Mouse (Mus musculus) liver, embryonic 15.5 days (tissue): ENCODE data around the gene Atg9a. TPM values are rescaled to one million over a fixed set of nuclear protein-coding genes. Genes with fewer than 3 reads are reported as not detected.

Experiments used
- ATAC-seq: fragments of 200-750 bp; cut with Nextera tagmentation; 2 replicates; pipeline ENCODE4 v1.8.0; 2017; ENCODE audit warnings: moderate number of reproducible peaks, mild to moderate bottlenecking, moderate library complexity; ENCODE audit not compliant: insufficient read depth
- H3K27ac ChIP-seq: fragments of 300-500 bp; sonication (generic); replicated peaks from 2 replicates; pipeline ENCODE4 v1.5.1; 2015; ENCODE audit warnings: mild to moderate bottlenecking, inconsistent platforms
- H3K27me3 ChIP-seq: fragments of 300-500 bp; sonication (generic); 2 replicates; pipeline ENCODE4 v1.6.1; 2015; ENCODE audit warnings: mild to moderate bottlenecking, inconsistent platforms
- H3K36me3 ChIP-seq: fragments of 300-500 bp; sonication (generic); replicated peaks from 2 replicates; pipeline ENCODE4 v1.6.1; 2015; ENCODE audit warnings: moderate library complexity, mild to moderate bottlenecking, inconsistent platforms
- H3K4me1 ChIP-seq: fragments of 300-500 bp; sonication (generic); replicated peaks from 2 replicates; pipeline ENCODE4 v1.6.1; 2015; ENCODE audit warnings: inconsistent platforms
- H3K4me2 ChIP-seq: fragments of 300-500 bp; sonication (generic); 2 replicates; pipeline ENCODE4 v1.6.1; 2015; ENCODE audit warnings: moderate library complexity, mild to moderate bottlenecking, inconsistent platforms
- H3K4me3 ChIP-seq: fragments of 300-500 bp; sonication (generic); replicated peaks from 2 replicates; pipeline ENCODE4 v1.5.1; 2015; ENCODE audit warnings: mild to moderate bottlenecking, inconsistent platforms
- H3K9ac ChIP-seq: fragments of 300-500 bp; sonication (generic); 2 replicates; pipeline ENCODE4 v1.6.1; 2015; ENCODE audit warnings: moderate library complexity, mild to moderate bottlenecking, inconsistent platforms
- H3K9me3 ChIP-seq: fragments of 300-500 bp; sonication (generic); replicated peaks from 2 replicates; pipeline ENCODE4 v1.6.1; 2016; ENCODE audit warnings: inconsistent platforms
- WGBS: fragments of 180-500 bp; shearing (Covaris S2); methylation state at CpG from one replicate; pipeline ENCODE4 v1.1.7; 2015; ENCODE audit warnings: mixed read lengths; ENCODE audit not compliant: insufficient replicate concordance; 5-methylcytosine and 5-hydroxymethylcytosine counted together
- polyA plus RNA-seq: library from polyadenylated mRNA; unstranded; fragments of >200 nt; fragmentation: Nextera tagmentation; extraction: Ambion mirVana; gene quantifications from 2 replicates; pipeline ENCODE4 v1.2.1, GENCODE M21; 2015

Atg9a gene
- polyA plus RNA-seq, 1 experiment from 2014 or later: 24.1 TPM

DNA sequence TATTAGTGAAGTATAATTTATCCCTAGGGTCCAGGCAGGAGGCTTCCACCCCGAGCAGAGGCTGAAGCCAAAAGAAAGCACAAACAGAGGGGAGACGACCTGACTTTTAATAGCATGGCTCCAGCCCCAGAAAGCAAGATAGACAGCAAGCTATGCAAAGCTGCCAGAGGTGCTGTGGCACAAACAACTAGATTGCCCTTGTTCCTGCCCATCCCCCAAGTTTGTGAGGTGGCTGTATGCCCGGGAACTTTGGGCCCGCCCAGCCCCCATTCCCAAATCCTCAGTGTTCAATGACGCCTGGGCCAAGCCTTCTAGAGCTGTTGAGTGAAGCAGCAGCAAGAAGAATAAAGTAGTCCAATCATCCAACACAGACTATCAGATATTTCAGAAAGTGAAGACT lies 22.9 kb upstream of the Atg9a start:
- 44% methylated on average over 5 of the region's 5 CpGs for WGBS
- Histone ChIP-seq H3K9me3 (no peaks in the 10 kb centered on the region), H3K4me3 (peak overlapping the region; percentile 80), H3K4me1 (peaks cover 81% of the 10 kb centered on the region), H3K27me3 (peaks cover 7% of the 10 kb centered on the region), H3K4me2 (peak overlapping the region; percentile 99), H3K27ac (peak overlapping the region; percentile 95), H3K9ac (peak overlapping the region; percentile 93; the same call in 1 of the 2 replicates), H3K36me3 (peaks cover 56% of the 10 kb centered on the region)
- no peak for ATAC-seq

DNA sequence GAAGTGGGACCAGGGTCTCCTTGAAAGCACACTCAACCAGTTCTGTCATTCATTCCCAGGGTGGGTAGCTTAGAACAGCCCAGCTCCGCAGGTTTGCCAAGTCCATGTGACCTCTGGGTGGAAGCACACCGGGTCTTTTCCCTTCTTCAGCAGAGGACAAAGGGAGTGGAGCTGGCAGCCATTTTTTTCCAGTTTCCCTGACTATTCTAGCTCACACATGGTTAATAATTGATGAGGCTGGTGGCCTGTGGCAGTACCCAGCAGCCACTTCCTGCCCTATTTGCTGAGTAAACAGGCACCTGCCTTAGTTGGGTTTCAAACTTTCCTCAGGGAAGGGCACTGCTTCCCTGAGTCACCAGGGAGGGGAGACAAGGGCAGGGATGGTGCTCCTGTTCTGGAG lies 22.4 kb upstream of the Atg9a start:
- Histone ChIP-seq H3K27ac (peak overlapping the region; percentile 95), H3K36me3 (peaks cover 56% of the 10 kb centered on the region), H3K4me3 (peak overlapping the region; percentile 80), H3K4me2 (peak overlapping the region; percentile 99), H3K9me3 (no peaks in the 10 kb centered on the region), H3K9ac (peak overlapping the region; percentile 93; the same call in 1 of the 2 replicates), H3K4me1 (peaks cover 81% of the 10 kb centered on the region), H3K27me3 (peaks cover 2% of the 10 kb centered on the region)
- ATAC-seq: no peak
- 55% methylated on average over 2 of the region's 2 CpGs for WGBS

DNA sequence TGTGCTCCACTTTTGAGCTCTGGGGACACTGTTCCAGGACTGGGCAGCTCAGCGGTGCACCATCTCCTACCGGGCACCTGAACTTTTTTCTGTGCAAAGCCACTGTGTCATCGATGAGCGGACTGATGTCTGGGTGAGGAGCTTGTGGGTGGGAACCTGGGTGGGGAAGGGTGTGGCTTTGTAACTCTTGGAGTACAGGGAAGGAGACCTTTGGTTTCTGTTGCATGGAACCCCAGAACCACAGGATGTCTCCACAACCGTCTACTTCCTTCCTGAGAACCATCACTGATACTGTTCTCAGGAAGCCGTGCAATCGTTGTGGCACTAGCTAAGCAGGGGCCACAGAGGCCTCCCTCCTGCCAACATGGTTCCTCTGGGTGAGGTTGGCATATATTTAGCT lies 21.1 kb upstream of the Atg9a start:
- no peak for ATAC-seq
- Histone ChIP-seq H3K4me1 (peaks cover 93% of the 10 kb centered on the region), H3K4me2 (peak overlapping the region; percentile 99), H3K27me3 (no peaks in the 10 kb centered on the region), H3K27ac (peak overlapping the region; percentile 95), H3K9ac (peak overlapping the region; percentile 43), H3K4me3 (peak overlapping the region; percentile 77), H3K36me3 (peaks cover 56% of the 10 kb centered on the region), H3K9me3 (no peaks in the 10 kb centered on the region)
- 6% methylated on average over 7 of the region's 7 CpGs for WGBS

DNA sequence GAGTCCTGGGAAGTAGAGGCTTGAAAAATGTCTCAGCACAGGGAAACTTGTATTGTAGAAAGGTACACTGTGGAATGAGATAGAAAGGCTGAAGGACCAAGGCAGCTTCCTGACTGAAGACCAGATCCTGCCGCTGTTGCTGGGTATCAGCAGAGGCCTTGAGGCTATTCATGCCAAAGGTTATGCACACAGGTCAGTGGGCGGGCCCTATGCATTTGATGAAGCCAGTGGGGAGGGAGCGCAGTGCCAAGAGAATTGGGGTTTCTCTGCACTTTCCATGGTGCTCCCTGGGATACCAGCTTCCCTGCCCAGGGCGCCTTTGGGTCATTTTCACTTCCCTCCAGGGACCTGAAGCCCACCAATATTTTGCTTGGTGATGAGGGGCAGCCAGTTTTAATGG lies 20.5 kb upstream of the Atg9a start:
- Histone ChIP-seq H3K27ac (peak overlapping the region; percentile 95), H3K9me3 (no peaks in the 10 kb centered on the region), H3K27me3 (no peaks in the 10 kb centered on the region), H3K4me1 (peaks cover 90% of the 10 kb centered on the region), H3K36me3 (peaks cover 56% of the 10 kb centered on the region), H3K9ac (peak overlapping the region; percentile 43), H3K4me3 (peak overlapping the region; percentile 77), H3K4me2 (peak overlapping the region; percentile 99)
- ATAC-seq: no peak
- 68% methylated on average over 4 of the region's 4 CpGs for WGBS

DNA sequence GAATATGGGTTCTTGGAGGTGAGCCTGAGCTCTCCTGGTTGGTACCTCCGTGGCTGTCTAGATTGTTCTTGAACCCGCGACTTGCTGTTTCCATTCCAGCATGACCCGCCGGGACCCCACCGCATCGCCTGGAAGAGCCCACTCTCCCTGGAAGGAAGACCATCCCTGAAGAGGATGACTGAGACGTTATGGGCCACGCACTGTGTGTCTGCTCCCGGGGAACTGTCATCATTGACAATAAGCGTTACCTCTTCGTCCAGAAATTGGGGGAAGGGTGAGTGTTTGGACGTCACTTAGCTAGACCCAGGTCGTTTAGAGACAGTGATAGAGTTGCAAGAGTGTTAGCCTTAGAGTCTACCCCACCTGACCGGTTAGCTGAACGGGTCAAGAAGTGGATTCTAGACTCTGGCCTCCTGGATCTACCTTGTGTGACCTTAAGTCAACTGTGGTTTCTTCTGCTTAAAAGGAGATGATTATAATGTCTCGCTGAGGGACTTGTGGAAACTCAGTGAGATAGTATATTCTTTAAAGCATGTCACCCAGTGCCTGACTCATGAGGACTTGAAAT lies 19.2 kb upstream of the Atg9a start:
- Histone ChIP-seq H3K4me2 (peak overlapping the region; percentile 99), H3K9me3 (no peaks in the 10 kb centered on the region), H3K9ac (peak overlapping the region; percentile 83), H3K27me3 (no peaks in the 10 kb centered on the region), H3K36me3 (peaks cover 46% of the 10 kb centered on the region), H3K4me1 (peaks cover 80% of the 10 kb centered on the region), H3K27ac (peak overlapping the region; percentile 95), H3K4me3 (peak overlapping the region; percentile 77)
- ATAC-seq: no peak
- WGBS: 6% methylated on average over 17 of the region's 17 CpGs

DNA sequence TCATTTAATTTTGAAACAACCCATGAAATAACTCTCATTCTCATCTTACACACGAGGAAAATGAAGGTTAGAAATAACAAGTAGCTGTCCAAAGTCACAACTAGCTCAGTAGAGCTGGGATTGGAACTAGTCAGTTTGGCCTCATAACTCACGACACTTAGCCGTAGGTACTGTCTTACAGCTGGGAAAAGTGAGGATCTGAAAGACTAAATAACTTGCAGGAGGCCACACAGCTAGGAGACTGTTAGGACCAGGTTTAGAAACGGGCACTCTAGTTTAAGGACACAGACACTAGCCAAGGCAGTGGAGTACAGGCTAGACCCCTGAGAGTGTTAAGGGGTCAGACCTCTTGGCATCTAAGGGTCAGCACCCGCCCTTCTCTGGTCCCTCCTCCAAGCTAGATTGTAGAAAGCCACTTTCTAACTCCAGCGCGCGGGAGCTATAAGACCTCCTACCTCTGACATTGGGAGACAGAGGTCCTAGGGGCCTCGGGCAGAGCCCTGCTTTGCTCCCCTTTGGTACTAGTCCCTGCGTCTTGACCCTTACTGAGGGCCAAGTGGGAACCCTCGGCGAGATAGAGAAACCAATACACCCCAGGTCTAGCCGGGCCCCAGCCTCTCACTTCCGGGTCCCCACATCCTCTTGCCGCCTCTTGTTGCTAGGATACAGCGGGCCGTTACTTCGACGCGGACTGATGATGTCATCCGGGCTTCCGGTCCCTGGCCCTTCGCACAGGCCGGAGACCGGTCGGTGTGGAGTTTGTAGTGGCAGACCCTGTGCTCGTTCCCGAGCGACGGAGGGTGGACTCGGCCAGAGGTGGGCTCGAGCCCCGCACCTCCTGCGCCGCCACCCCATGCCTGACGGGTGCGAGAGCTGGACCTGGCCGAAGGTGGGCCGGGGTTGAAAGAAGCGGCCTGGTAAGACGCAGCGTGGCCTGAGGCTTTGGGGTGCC lies 18.4 kb upstream of the Atg9a start, which contains the start of the genes Glb1l and Stk16:
Glb1l (minus strand) TSS at position 678 of the 952 bp plus-strand sequence.
Stk16 (plus strand) TSS at position 703 of the 952 bp plus-strand sequence.
- Histone ChIP-seq H3K4me3 (peak within 1 kb of the TSS; percentile 77), H3K27ac (peak within 1 kb of the TSS; percentile 95), H3K9me3 (no peaks in the 10 kb centered on the region), H3K27me3 (no peaks in the 10 kb centered on the region), H3K36me3 (peaks cover 38% of the 10 kb centered on the region), H3K4me1 (peaks cover 71% of the 10 kb centered on the region), H3K4me2 (peak within 1 kb of the TSS; percentile 99), H3K9ac (peak within 1 kb of the TSS; percentile 83)
- ATAC-seq: peak; percentile 85
- 3% methylated on average over 42 of the region's 42 CpGs for WGBS

DNA sequence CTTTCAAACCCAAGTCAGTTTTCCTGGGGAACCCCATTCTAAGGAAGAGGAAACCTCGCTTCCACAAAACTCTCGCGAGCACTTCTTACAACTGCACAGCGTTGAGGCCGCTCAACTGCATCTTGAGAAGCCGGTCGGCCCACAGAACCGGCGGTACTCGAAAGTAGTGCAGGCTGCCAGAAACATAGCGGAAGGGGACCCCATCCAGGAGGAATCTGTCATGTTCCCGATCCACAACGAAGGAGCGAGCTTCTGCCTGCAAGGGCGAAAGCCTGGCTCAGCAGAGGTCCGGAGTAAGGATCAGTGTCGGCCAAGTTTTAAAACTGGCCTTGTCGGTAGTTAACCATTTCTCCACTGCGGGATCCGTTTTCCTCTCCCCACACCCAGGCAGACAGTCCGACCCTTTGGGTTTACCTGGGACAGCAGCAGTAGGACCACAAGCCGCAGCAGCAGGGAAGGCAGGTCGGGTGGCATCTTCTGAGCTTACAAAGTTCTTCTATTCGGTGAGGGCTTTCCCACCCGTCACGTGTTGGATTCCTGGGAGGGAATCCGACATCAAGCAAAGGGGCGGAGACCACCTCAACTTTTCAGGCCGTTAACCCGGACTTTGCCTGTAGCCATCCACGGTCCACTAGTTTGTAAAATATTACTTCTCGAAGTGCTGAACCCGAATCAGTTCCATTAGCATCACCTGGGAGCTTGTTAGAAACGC lies 17.1 kb upstream of the Atg9a start:
- peaks cover 25% of the 10 kb centered on the region for H3K36me3 ChIP-seq
- H3K27me3 ChIP-seq: no peaks in the 10 kb centered on the region
- WGBS: 17% methylated on average over 34 of the region's 34 CpGs
- peak overlapping the region; percentile 77 for H3K4me3 ChIP-seq
- no peaks in the 10 kb centered on the region for H3K9me3 ChIP-seq
- peak overlapping the region; percentile 99 for H3K4me2 ChIP-seq
- no peak for ATAC-seq
- H3K4me1 ChIP-seq: peaks cover 58% of the 10 kb centered on the region
- H3K9ac ChIP-seq: peak overlapping the region; percentile 83
- H3K27ac ChIP-seq: peak overlapping the region; percentile 83; the same call in 1 of the 2 replicates

DNA sequence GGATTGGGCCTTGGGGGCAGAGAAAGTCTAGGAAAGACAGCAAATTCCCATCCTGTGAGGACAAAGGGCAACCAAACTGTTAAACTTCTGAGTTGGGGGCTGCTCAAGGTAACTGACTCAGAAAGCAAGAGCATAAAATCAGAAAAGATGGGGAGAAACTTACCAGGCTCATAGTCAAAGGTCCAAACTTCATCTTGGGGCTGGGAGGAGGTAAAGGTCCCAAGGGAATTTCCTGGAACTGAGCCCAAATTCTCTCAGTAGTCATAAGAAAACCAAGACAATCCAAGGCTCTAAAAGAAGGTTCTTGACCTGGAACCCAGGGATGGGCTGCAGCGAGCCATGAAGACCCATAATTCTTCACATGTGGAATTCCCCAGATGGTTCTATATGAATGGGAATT lies 9.2 kb upstream of the Atg9a start:
- Histone ChIP-seq H3K4me2 (no peak overlapping the region), H3K27me3 (no peaks in the 10 kb centered on the region), H3K4me3 (no peak overlapping the region), H3K9me3 (no peaks in the 10 kb centered on the region), H3K36me3 (peaks cover 37% of the 10 kb centered on the region), H3K9ac (no peak overlapping the region), H3K4me1 (no peaks in the 10 kb centered on the region), H3K27ac (no peak overlapping the region)
- 74% methylated on average over 1 of the region's 1 CpGs for WGBS
- ATAC-seq: no peak

DNA sequence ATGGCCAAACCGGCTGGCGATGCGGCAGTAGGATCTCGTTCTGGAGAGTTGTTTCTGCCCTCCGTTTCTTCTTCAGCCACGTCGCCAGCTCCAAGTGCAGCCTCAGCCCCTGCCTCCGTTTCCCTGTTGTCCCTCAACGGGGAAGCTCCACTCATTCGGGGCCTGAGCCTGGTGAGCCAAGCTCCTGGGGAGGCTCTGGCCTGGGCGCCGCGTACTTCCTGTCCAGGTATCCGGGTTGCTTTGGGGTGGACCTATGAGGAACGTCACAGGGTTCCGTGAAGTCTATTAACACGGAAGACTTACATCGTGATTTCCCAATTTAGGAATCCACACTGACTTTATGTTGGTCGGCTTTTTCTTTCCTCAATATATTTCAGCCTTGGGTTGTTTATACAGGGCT lies 456 bp upstream of the Atg9a start:
- Histone ChIP-seq H3K4me3 (peak overlapping the region; percentile 89), H3K4me1 (peaks cover 51% of the 10 kb centered on the region)

DNA sequence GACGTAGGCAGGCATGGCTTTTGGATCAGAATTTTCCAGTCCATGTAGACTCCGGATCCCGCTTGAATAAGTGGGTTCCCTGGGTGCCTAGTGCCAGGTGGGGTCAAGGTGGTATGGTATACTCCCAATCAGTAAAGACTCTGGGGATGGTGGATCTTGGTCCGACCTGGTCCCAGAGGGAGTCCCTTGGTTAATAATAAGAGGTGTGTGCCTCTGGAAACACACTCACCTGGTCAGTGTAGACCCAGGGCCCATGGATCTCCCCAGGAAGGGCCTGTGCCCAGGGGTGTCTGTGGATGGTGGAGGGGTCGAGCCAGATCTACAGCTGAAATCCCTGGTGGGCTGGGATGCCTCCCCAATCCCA lies 756 bp downstream of the Atg9a start:
- no peaks in the 10 kb centered on the region for H3K9me3 ChIP-seq
- peaks cover 47% of the 10 kb centered on the region for H3K36me3 ChIP-seq
- ATAC-seq: no peak; the same call in 1 of the 2 replicates
- H3K27ac ChIP-seq: peak overlapping the region; percentile 95
- WGBS: 38% methylated on average over 5 of the region's 5 CpGs
- peaks cover 52% of the 10 kb centered on the region for H3K4me1 ChIP-seq
- H3K4me3 ChIP-seq: peak overlapping the region; percentile 89
- H3K9ac ChIP-seq: peak overlapping the region; percentile 97
- no peaks in the 10 kb centered on the region for H3K27me3 ChIP-seq
- H3K4me2 ChIP-seq: peak overlapping the region; percentile 88

More for the DNA sequence above, 456 bp upstream of the Atg9a start:
- peak overlapping the region; percentile 95 for H3K27ac ChIP-seq
- H3K4me2 ChIP-seq: peak overlapping the region; percentile 88
- ATAC-seq: peak; percentile 40
- no peaks in the 10 kb centered on the region for H3K27me3 ChIP-seq
- under 1% methylated on average over 19 of the region's 19 CpGs for WGBS
- no peaks in the 10 kb centered on the region for H3K9me3 ChIP-seq
- H3K36me3 ChIP-seq: peaks cover 46% of the 10 kb centered on the region
- peak overlapping the region; percentile 71 for H3K9ac ChIP-seq
